Mouse (Mus musculus) heart, embryonic 16.5 days (tissue): ENCODE measurements around the gene Arhgap1. TPM values are rescaled to one million over a fixed set of nuclear protein-coding genes. Genes with fewer than 3 reads are reported as not detected.
"Not testable (repeated sequence)": the region's sequence is repeated elsewhere in the genome, so short reads cannot be mapped to it uniquely, and the experiment has no call there.

Experiments used
- ATAC-seq: fragments of 200-750 bp; cut with Nextera tagmentation; replicated peaks from 2 replicates; pipeline ENCODE4 v1.8.0; 2017; ENCODE audit warnings: moderate number of reproducible peaks; ENCODE audit not compliant: insufficient read depth, low FRiP score; ENCODE audit errors: extremely low read depth
- H3K27ac ChIP-seq: fragments of 300-500 bp; sonication (generic); 2 replicates; pipeline ENCODE4 v1.5.1; 2014; ENCODE audit warnings: mild to moderate bottlenecking, low read length, control low read depth, moderate library complexity
- H3K27me3 ChIP-seq: fragments of 300-500 bp; sonication (generic); 2 replicates; pipeline ENCODE4 v1.6.1; 2014; ENCODE audit warnings: low read length, mixed read lengths; ENCODE audit not compliant: control insufficient read depth, insufficient read depth
- H3K36me3 ChIP-seq: fragments of 300-500 bp; sonication (generic); 2 replicates; pipeline ENCODE4 v1.6.1; 2014; ENCODE audit not compliant: control insufficient read depth, insufficient read depth
- H3K4me1 ChIP-seq: fragments of 300-500 bp; sonication (generic); 2 replicates; pipeline ENCODE4 v1.6.1; 2014; ENCODE audit warnings: low read length, mixed read lengths; ENCODE audit not compliant: control insufficient read depth, insufficient read depth
- H3K4me2 ChIP-seq: fragments of 300-500 bp; sonication (generic); 2 replicates; pipeline ENCODE4 v1.6.1; 2014; ENCODE audit warnings: low read depth, mild to moderate bottlenecking, control low read depth, low read length
- H3K4me3 ChIP-seq: fragments of 300-500 bp; sonication (generic); 2 replicates; pipeline ENCODE4 v1.5.1; 2014; ENCODE audit warnings: mild to moderate bottlenecking, control low read depth, low read length
- H3K9ac ChIP-seq: fragments of 300-500 bp; sonication (generic); 2 replicates; pipeline ENCODE4 v1.6.1; 2014; ENCODE audit warnings: low read length, control low read depth
- H3K9me3 ChIP-seq: fragments of 300-500 bp; sonication (generic); replicated peaks from 2 replicates; pipeline ENCODE4 v1.6.1; 2016; ENCODE audit warnings: low read length; ENCODE audit not compliant: control insufficient read depth
- WGBS: fragments of 180-500 bp; shearing (Covaris S2); extraction: QIAGEN DNeasy Blood & Tissue Kit; methylation state at CpG from one replicate; pipeline ENCODE4 v1.1.7; 2014; 5-methylcytosine and 5-hydroxymethylcytosine counted together
- polyA plus RNA-seq: library from polyadenylated mRNA; unstranded; fragments of >200 nt; fragmentation: Nextera tagmentation; extraction: Ambion mirVana; gene quantifications from 2 replicates; pipeline ENCODE4 v1.2.1, GENCODE M21; 2015

Arhgap1 gene
- polyA plus RNA-seq: 120 and 122 TPM in 2 replicates

DNA sequence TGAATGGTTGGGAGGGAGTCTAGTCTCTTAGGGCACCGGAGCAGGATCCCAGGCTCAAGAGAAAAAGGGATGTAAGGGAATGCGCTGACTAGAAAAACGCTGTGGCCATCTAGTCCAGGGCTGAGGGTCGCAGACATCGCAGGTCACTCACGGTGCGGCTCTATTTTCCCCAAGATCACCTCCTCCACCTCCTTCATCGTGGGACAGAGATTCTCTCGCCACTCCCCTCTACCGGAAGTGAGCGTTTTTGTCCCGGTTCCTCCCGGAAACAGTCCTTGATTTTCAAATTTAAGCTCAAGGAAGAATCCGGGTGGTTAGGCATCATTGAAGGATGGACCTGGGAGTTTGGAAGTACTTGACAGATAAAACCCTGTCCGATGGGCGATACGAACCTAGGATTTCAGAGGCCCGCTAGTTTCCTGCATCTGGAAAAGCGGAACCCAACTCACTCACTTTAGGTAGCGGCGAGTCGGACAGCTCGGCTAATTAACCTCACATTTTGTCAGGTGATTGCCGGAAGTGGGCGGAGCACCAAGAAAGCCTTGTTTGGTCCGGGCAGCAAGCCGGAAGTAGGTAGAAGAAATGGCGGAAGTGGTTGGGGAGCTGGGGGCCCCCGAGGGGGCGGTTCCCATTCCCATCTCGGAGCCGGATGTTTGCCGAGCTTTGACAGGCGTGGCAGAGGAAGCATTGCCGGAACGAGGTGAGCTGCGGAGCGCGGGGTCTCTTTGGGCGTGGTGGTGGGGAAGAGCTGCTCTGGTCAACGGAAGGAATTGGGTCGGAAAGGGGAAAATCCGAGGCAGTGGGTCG, at the start of gene Arhgap1, which contains the start of gene Zfp408:
TSS of gene Arhgap1 (plus strand) at position 308 of the 807 bp plus-strand sequence.
TSS of gene Zfp408 (minus strand) at position 239 of the 807 bp plus-strand sequence.
- ATAC-seq: peak; percentile 84
- peak within 1 kb of the TSS; percentile 91 for H3K4me2 ChIP-seq
- H3K9me3 ChIP-seq: no peaks in the 10 kb centered on the region
- peaks cover 36% of the 10 kb centered on the region for H3K4me1 ChIP-seq
- under 1% methylated on average over 44 of the region's 44 CpGs for WGBS
- peak within 1 kb of the TSS; percentile 61 for H3K4me3 ChIP-seq
- H3K27ac ChIP-seq: peak within 1 kb of the TSS; percentile 86
- H3K36me3 ChIP-seq: peaks cover 35% of the 10 kb centered on the region
- peak within 1 kb of the TSS; percentile 82 for H3K9ac ChIP-seq
- no peaks in the 10 kb centered on the region for H3K27me3 ChIP-seq

DNA sequence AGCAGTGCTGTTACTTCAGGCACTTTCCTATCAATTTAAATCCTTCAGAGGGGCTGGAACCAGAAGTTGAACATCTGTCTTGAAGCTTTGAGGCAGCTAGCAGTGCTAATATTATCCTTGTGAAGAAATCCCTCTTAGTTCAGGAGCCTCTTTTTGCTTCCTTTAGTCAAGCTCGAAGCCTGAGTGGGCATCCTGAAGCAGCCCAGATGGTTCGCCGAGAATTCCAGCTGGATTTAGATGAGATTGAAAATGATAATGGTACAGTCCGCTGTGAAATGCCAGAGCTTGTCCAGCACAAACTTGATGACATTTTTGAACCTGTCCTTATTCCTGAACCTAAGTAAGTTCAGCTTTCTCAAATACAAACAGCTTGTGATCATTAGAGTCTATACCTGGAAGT, 49.2 kb upstream of the Arhgap1 start:
- Histone ChIP-seq H3K4me1 (no peaks in the 10 kb centered on the region), H3K4me3 (no peak overlapping the region), H3K4me2 (no peak overlapping the region), H3K27me3 (no peaks in the 10 kb centered on the region), H3K9ac (no peak overlapping the region), H3K9me3 (no peaks in the 10 kb centered on the region), H3K27ac (no peak overlapping the region), H3K36me3 (peaks cover 64% of the 10 kb centered on the region)
- WGBS: 91% methylated on average over 4 of the region's 4 CpGs
- ATAC-seq: no peak

DNA sequence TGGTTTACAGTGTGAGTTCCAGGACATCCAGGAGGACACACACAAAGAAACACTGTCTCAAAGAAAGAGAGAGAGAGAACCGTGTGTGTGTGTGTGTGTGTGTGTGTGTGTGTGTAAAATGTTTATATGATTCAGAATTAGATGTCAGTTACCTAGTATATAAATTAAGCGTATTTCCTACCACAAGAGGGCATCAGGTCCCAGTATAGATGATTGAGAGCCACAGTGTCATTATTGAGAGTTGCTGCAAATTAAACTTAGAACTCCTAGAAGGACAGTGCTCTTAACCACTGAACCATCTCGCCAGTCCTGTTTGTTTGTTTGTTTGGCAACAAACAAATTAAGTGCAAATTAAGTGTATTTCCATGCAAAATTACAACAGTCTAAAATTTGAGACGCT, 47.3 kb upstream of the Arhgap1 start:
- H3K4me3 ChIP-seq: no peak overlapping the region
- H3K27ac ChIP-seq: no peak overlapping the region
- H3K36me3 ChIP-seq: peaks cover 61% of the 10 kb centered on the region
- no peak overlapping the region for H3K4me2 ChIP-seq
- ATAC-seq: no peak
- no peaks in the 10 kb centered on the region for H3K27me3 ChIP-seq
- no peaks in the 10 kb centered on the region for H3K9me3 ChIP-seq
- H3K4me1 ChIP-seq: no peaks in the 10 kb centered on the region
- H3K9ac ChIP-seq: no peak overlapping the region
- WGBS: 90% methylated on average over 4 of the region's 4 CpGs

- H3K4me2 ChIP-seq, H3K4me1 ChIP-seq, H3K4me3 ChIP-seq, ATAC-seq, H3K27me3 ChIP-seq, H3K9me3 ChIP-seq, H3K27ac ChIP-seq, H3K9ac ChIP-seq: not testable (repeated sequence)
- peaks cover 22% of the 10 kb centered on the region for H3K36me3 ChIP-seq
These were observed 40.3 kb upstream of the Arhgap1 start for GRCm38 (mm10) chr2:91609370-91609769.

- Histone ChIP-seq H3K9me3 (no peaks in the 10 kb centered on the region), H3K4me2 (no peak overlapping the region), H3K36me3 (peaks cover 34% of the 10 kb centered on the region), H3K4me3 (no peak overlapping the region), H3K27me3 (no peaks in the 10 kb centered on the region), H3K4me1 (no peaks in the 10 kb centered on the region), H3K27ac (no peak overlapping the region), H3K9ac (no peak overlapping the region)
- ATAC-seq: no peak
- 88% methylated on average over 5 of the region's 5 CpGs for WGBS
These were observed 27.3 kb upstream of the Arhgap1 start for GRCm38 (mm10) chr2:91622356-91622755.

DNA sequence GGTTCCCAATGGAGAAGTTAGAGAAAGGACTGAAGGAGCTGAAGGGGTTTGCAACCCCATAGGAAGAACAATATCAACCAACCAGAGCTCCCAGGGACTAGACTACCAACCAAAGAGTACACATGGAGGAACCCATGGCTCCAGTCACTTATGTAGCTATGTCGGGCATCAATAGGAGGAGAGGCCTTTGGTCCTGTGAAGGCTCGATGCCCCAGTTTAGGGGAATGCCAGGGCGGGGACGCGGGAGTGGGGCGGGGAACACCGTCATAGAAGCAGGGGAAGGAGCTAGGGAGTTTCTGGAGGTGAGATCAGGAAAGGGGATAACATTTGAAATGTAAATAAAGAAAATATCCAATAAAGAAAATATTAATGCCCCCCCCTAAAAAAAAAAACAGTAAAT, 26.3 kb upstream of the Arhgap1 start:
- H3K4me3 ChIP-seq, ATAC-seq, H3K27me3 ChIP-seq, H3K9ac ChIP-seq, H3K27ac ChIP-seq, H3K4me1 ChIP-seq, H3K4me2 ChIP-seq, H3K9me3 ChIP-seq: not testable (repeated sequence)
- WGBS: 90% methylated on average over 7 of the region's 7 CpGs
- peaks cover 24% of the 10 kb centered on the region for H3K36me3 ChIP-seq

DNA sequence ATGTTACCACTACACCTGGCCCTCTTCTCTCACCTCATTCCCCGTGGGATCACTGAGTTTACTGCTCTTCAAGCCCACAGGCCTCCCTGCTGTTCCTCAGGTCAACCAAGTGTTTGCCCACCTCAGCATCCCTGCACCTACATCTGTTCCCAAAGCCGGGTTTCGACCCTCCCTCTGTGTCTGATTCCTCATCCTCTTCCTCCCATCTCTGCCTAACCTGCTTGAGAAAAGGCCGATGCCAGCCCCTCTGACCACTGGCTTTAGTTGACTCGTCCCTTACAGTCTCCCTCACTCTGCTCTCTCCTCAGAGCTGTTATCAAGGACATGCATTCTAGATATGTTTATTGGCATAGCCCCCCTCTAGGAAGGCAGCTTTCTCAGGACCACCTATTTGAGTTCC, 22.2 kb upstream of the Arhgap1 start:
- Histone ChIP-seq H3K4me2 (no peak overlapping the region), H3K9me3 (no peaks in the 10 kb centered on the region), H3K4me1 (no peaks in the 10 kb centered on the region), H3K9ac (no peak overlapping the region), H3K36me3 (peaks cover 2% of the 10 kb centered on the region; the same call in 1 of the 2 replicates), H3K27me3 (no peaks in the 10 kb centered on the region), H3K4me3 (no peak overlapping the region), H3K27ac (no peak overlapping the region)
- 73% methylated on average over 5 of the region's 5 CpGs for WGBS
- no peak for ATAC-seq

GRCm38 (mm10) chr2:91628171-91628570, 21.5 kb upstream of the Arhgap1 start:
- H3K4me2 ChIP-seq: no peak overlapping the region
- H3K27ac ChIP-seq: no peak overlapping the region
- no peaks in the 10 kb centered on the region for H3K9me3 ChIP-seq
- 81% methylated on average over 8 of the region's 8 CpGs for WGBS
- ATAC-seq: no peak
- H3K4me3 ChIP-seq: no peak overlapping the region
- H3K36me3 ChIP-seq: no peaks in the 10 kb centered on the region
- no peaks in the 10 kb centered on the region for H3K4me1 ChIP-seq
- no peak overlapping the region for H3K9ac ChIP-seq
- no peaks in the 10 kb centered on the region for H3K27me3 ChIP-seq

GRCm38 (mm10) chr2:91629682-91630081, 20.0 kb upstream of the Arhgap1 start:
- no peaks in the 10 kb centered on the region for H3K36me3 ChIP-seq
- no peak overlapping the region for H3K27ac ChIP-seq
- no peaks in the 10 kb centered on the region for H3K27me3 ChIP-seq
- ATAC-seq: no peak
- no peak overlapping the region for H3K4me3 ChIP-seq
- H3K9me3 ChIP-seq: no peaks in the 10 kb centered on the region
- H3K4me2 ChIP-seq: no peak overlapping the region
- 82% methylated on average over 18 of the region's 18 CpGs for WGBS
- H3K9ac ChIP-seq: no peak overlapping the region
- H3K4me1 ChIP-seq: no peaks in the 10 kb centered on the region
